Mouse (Mus musculus): Measurements from ENCODE around the gene Plxna4. TPM values are rescaled to one million over a fixed set of nuclear protein-coding genes. Genes with fewer than 3 reads are reported as not detected.

Plxna4 gene
- polyA plus RNA-seq, 2 experiments from 2014 or later: not detected

DNA sequence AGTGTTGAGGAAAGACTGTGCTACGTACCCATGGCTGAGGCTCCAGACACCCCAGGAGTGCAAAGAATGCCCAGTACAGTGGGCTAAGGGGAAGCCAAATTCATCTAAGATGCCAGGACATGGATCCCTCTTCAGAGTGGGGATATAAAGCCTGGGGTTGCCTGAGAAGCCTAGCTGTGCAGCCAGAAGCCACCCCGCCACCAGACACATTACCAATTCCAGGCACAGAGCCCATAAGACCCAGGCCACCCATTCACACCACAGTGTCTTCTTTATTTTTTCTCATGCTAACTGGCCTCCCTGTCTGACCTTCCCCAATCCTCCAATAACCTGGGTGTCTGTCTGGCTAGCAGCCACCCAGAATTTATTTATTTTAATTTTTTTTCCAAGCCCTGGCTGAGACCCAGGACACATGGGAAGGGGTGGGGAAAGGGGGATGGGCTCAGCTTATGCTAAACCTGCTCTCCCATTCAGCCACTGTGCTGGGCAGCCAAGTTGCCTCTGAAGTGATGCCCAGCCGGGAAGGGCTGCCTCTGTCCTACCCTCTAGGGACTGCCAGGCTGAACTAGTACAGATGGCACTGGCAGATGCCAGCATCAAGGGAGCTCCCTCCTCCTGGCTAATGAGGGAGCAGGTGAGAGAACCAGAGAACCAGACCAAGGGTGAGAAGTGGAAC, 185.3 kb downstream of the Plxna4 start:
- ATAC-seq: no peak

DNA sequence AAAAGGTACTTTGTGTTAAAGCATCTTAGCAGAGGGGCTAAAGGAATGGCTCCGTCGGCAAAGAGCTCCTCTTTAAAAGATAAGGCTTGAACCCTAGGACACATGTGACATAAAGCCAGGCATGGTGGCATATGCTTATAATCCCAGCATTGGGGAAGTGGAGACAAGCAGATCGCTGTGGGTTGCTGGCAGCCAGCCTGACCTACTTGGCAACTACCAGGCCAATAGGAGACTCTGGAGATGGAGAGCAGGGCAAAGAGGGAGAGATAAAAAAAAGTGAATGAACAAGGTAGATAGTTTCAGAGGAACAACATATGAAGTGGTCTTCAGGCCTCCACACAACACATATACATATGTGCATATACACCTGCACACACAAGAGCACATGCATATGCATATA, 189.7 kb downstream of the Plxna4 start:
- no peak for ATAC-seq

- ATAC-seq: no peak
Measured at GRCm38 (mm10) chr6:32397133-32397730, 190.8 kb downstream of the Plxna4 start.

GRCm38 (mm10) chr6:32395415-32395814, 192.6 kb downstream of the Plxna4 start:
- no peak for ATAC-seq

DNA sequence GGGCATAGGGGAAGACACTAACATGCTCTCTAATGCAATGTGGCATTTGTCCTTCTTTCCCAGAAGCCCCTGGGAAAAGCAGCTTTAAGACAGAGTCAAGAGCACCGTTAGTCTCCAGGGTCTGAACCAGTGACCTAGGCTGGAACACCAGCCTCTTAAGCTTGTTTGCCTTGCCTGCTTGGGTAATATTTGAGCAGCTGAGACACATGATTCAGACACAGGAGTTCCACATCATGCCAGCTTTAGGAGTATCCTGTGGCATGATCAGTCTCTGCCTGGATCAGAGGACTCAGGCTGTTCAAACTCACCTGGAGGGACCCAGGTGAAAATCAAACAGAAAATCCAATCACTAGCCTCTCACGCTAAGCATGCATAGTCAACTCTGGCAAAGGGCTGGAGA, 195.7 kb downstream of the Plxna4 start:
- no peak for ATAC-seq

DNA sequence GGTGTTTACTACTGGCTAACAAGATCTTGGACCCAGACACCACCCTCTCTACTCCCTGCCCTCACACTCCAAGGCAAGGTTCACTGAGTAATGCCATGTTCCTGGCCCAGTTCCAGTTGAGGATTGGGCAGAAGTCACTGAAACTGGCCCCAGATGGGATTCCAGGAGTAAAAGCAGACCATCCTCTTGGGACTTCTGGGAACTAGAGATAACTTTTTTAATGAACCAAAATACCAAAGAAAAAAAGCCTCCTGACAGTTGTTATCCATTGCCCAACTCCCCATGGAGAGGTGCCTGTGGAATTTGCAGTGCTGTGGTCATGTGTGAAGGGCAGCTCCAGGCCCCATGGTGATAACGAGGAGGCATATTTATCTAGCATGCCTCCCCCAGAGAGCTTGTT, 199.7 kb downstream of the Plxna4 start:
- ATAC-seq: no peak

DNA sequence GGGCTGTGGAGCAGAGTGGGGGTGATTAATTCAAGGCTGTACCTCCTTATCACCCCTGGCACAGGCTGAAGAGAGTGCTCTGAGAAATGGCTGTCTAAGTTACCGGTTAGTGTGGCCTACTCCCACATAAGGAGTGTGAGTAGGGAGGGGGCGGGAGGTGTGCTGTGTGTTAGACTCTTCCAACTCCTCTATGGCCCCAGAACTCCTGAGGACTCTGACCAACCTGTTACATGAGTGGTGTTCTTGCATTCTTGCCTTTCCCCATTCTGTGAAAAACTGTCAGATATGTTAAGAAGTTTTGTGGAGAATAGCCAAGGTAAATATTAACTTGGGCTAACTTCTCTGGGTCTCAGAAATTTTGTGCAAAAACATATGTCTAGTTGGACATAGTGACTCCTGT, 201.1 kb downstream of the Plxna4 start:
- no peak for ATAC-seq

DNA sequence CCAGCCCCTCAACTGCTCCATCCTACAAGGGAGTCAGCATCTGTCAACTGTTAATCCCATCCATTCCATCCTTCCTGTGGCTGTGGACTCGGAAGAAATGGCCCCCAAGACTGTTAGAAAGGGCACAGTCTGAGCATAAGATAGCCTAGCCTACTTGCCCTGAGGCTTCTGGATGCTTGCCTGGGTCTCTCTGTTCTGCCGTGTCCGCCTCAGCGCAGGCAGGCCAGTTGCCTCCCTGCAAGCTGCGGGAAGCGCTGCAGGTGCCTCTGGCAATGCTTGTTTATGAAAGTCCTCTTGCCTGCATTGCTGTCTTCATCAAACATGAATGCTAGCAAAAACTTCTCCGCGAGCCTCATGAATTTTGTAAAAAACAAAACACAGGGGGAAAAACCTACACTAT, 203.1 kb downstream of the Plxna4 start:
- no peak for ATAC-seq

DNA sequence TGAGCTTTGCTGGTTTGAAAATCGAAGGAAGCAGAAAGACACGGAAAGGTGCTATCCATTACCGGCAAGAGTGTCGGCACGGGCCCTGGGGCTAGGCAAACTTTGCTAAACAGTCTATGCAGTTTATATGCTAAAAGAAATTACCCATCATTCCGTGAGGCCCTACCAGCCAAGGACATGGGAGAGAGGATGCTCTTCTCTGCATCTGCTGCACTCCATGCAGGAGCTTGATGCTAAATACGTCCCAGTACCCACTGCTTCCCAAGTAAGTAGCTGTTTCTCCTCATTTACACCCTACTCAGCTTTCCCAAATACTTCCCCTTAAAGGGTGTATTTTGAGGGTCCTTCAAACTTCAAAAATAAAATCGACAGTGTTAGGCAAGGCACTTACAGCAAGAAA, 203.6 kb downstream of the Plxna4 start:
- ATAC-seq: no peak

DNA sequence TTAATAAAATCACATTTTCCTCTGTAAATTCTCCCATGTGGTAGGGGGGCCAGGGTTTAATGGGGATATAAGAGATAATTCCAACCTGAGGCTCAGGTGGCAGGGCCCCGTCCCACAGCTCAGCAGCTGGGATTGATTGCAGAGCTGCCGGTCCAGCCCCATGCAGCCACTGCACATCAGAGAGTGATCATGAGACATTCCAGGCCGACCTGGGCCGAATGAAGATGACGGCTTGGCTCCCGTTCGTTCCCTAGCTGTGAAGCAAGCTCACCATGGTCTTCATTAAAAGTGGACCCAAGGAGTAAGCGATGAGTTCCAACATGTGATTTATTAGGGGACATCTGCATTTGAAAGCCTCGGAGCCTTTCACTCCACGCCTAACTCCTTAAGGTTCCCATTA, 206.5 kb downstream of the Plxna4 start:
- ATAC-seq: no peak

DNA sequence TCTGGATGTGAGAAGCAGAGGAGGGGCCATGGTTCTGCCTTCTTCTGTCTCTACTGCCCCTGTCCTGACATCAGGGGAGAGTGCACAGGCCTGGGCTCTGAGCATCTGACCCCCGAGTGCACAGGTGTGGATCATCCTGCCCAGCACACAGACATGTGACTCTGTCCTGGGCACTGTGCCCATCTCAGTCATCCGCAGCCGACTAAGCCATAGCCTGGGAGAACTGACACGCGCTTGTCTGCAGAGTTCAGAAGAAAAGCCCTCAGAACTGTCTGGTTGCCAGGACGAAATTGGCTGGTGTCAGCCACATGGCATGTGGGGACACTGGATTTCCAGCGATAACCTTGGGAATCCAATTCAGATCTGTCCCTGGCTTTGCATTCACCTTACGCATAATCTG, 210.8 kb downstream of the Plxna4 start:
- ATAC-seq: no peak

DNA sequence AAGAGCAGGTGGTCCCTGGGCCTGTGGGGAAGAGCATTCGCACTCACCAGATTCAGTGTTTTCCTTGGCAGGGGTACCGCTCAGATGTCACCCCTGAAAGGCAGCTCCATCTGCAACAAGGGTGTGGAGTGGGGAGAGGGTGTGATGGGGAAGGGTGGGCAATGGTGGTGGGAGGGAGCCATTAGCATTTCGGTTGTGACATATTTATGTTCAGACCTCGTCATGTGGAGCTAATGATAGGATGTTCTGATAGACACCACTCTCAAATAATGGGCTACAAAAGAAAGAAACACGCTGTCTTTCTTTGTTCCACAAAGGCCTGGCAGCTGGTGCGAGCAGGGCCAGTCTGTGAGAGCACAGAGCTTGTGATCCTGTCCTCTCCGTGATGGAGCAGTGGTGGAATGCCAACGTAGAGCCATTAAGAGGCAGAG, 214.0 kb downstream of the Plxna4 start:
- ATAC-seq: no peak

DNA sequence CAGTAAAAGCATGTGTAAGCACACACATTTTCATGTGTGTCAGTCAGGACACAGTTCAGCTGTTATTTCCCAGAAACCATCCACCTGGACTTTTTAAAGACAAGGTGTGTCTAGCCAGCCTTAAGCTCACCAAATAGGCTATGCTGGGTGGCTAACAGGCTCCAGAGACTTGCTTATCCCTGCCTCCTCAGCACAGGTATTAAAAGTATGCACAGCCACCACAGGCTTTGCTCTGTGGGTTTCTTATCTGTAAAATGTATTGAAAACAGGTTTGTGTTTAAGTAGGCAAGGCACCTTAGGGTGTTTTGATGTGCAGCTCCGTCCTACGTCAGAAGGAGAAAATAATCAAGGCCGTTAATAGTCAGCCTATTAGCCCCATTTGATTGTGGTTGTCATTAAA, 218.9 kb downstream of the Plxna4 start:
- no peak for ATAC-seq

DNA sequence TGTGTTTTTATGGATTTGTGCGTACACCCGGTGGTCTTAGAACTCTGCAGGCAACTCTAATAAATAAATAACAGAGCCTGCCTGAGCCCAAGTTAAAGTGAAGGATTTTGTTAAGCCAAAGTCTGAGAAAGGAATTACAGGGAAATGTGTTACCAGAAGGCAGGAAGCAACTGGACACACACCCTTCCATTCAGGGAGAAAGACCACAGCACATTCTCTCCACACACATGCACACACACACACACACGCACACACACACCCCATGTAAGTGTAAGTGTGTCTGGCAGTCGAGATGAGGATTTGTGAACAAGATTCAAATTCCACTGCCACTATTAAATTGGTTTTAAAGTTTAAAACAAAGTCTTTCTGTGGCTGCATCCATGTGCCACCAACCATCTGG, 219.6 kb downstream of the Plxna4 start:
- ATAC-seq: no peak

GRCm38 (mm10) chr6:32364933-32365332, 223.1 kb downstream of the Plxna4 start:
- ATAC-seq: no peak

GRCm38 (mm10) chr6:32363489-32364068, 224.4 kb downstream of the Plxna4 start:
- ATAC-seq: no peak

DNA sequence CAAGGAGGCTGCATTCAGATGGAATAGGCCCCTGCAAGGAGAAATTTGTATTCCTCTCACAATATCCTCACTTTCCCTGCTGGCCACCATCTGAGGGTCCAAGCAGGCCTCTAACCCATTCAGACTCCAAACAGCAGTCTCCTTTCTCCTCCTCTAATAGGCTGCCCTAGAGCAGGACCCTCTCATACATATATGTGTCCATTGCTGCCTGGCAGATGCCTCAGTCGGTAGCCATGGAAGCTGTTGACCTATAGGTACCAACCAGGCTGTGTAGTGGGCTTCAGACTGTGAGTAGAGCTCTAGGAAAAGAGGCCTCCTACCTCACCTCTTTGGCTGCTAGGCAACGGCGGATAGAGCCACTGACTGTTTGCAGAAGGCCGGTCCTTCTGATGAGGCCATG, 225.6 kb downstream of the Plxna4 start:
- no peak for ATAC-seq

DNA sequence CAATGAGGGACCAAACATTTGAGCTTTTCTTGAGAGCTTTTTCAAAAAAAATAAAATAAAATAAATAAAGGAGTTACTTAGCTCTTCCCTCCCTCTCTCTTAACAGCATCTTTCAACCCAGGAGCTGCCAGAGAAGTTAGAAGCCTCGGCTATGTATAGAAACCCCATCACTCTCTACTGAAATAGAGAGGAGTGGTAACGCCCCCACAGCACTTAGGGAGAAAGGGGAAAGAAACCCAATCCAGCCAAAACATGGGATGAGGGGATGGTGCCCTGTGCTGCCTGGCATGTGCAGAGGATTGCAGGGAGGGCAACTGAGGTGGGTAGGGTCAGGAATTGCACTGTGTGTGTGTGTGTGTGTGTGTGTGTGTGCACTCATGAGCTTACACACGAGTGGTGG, 228.3 kb downstream of the Plxna4 start:
- ATAC-seq: no peak

- ATAC-seq: no peak
Measured at GRCm38 (mm10) chr6:32357497-32357896, 230.5 kb downstream of the Plxna4 start.

DNA sequence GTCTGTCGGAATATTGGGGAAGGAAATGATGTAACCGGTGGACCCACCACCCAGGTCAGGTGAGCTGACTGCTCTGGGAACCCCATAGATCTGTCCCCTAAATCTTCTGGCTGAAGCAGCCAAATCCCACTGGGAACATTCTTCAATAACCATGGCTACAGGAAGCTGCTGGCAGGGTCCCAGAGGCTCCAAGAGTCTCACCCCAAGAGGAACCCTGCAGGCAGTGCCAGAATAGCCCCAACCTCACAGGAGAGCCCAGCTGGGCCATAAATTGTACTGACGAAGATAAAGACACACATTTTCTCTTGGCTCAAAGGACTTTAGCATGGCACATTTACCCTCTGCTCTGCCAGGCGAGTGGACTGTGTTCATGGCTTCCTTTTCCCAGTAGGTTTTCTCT, 232.4 kb downstream of the Plxna4 start:
- ATAC-seq: no peak

GRCm38 (mm10) chr6:32348996-32349395, 239.0 kb downstream of the Plxna4 start:
- no peak for ATAC-seq

- no peak for ATAC-seq
Measured at GRCm38 (mm10) chr6:32348126-32348525, 239.9 kb downstream of the Plxna4 start.

GRCm38 (mm10) chr6:32346015-32346414, 242.0 kb downstream of the Plxna4 start:
- ATAC-seq: no peak

DNA sequence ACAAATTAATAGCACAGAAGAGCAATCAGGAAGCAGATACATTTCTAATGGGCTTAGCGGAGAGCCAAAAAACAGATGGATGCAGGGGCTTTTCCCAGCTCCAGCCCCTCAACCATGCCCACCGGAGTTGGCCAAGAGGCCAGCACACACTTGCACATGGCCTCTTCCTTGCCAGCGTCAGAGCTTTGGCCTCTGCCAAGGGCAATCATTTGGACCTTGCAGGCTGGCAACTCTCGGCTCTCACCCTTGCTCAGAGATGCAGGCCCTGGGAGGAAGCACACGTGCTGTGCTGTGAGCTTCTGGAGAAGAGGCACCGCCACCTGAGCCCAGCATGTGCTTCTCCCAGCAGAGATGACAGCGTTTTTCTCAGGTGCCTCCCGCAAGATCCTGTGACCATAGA, 245.3 kb downstream of the Plxna4 start:
- ATAC-seq: no peak

GRCm38 (mm10) chr6:32342272-32342671, 245.7 kb downstream of the Plxna4 start:
- ATAC-seq: no peak

Measured in activated CD4-positive, CD25-positive, alpha-beta regulatory T cell, adult 4 months (primary cell).